Mouse (Mus musculus) natural killer cell, adult 2 months (primary cell): ENCODE data around the gene Tmem184b.

Experiments
- DNase-seq, 2 experiments: peaks; one replicate each; pipeline ENCODE4 v3.0.0; 2022; ENCODE audit warnings: low spot score in 2 of 2

The Tmem184b gene

GRCm38 (mm10) chr15:79338978-79339377, 64.4 kb downstream of the Tmem184b start:
- DNase-seq, result no peak

- no peak for DNase-seq
These were observed 68.2 kb downstream of the Tmem184b start for GRCm38 (mm10) chr15:79335061-79335655.

- no peak for DNase-seq
These were observed 70.0 kb downstream of the Tmem184b start for GRCm38 (mm10) chr15:79333409-79333808.

- DNase-seq, result no peak
These were observed 72.8 kb downstream of the Tmem184b start for GRCm38 (mm10) chr15:79330521-79330920.

GRCm38 (mm10) chr15:79329979-79330363, 73.4 kb downstream of the Tmem184b start:
- no peak for DNase-seq

GRCm38 (mm10) chr15:79329346-79329978, 73.9 kb downstream of the Tmem184b start:
- no peak for DNase-seq

- no peak for DNase-seq
These were observed 74.5 kb downstream of the Tmem184b start for GRCm38 (mm10) chr15:79328939-79329275.

GRCm38 (mm10) chr15:79328058-79328938, 75.1 kb downstream of the Tmem184b start, which contains the start of gene Pla2g6:
Gene Pla2g6, minus strand, starts transcription at chr15:79328390.
- DNase-seq, result peak; percentile 99

- peak; percentile 43 to 61 for DNase-seq
These were observed 76.1 kb downstream of the Tmem184b start for GRCm38 (mm10) chr15:79326971-79327961.

GRCm38 (mm10) chr15:79326264-79326663, 77.1 kb downstream of the Tmem184b start:
- no peak for DNase-seq

- DNase-seq, result no peak
These were observed 77.6 kb downstream of the Tmem184b start for GRCm38 (mm10) chr15:79325742-79326141.

GRCm38 (mm10) chr15:79324373-79324772, 79.0 kb downstream of the Tmem184b start:
- no peak for DNase-seq

- DNase-seq, result no peak
These were observed 79.6 kb downstream of the Tmem184b start for GRCm38 (mm10) chr15:79323791-79324155.

- peak; percentile 39 to 46 for DNase-seq
These were observed 80.2 kb downstream of the Tmem184b start for GRCm38 (mm10) chr15:79322991-79323790.

GRCm38 (mm10) chr15:79322281-79322990, 80.9 kb downstream of the Tmem184b start:
- no peak for DNase-seq

GRCm38 (mm10) chr15:79321733-79322190, 81.6 kb downstream of the Tmem184b start:
- DNase-seq, result no peak

- DNase-seq, result no peak
These were observed 89.5 kb downstream of the Tmem184b start for GRCm38 (mm10) chr15:79313848-79314369.
